Mouse (Mus musculus) urinary bladder, adult 18-20 months (tissue): Measurements from ENCODE around the gene Vmn2r55.
"Not testable (repeated sequence)": the region's sequence is repeated elsewhere in the genome, so short reads cannot be mapped to it uniquely, and the experiment has no call there.

Experiments
- DNase-seq, 2 experiments: peaks; one replicate each; pipeline ENCODE4 v3.0.0; 2022; ENCODE audit warnings: low spot score in 2 of 2, mixed read lengths in 2 of 2

The Vmn2r55 gene

DNA sequence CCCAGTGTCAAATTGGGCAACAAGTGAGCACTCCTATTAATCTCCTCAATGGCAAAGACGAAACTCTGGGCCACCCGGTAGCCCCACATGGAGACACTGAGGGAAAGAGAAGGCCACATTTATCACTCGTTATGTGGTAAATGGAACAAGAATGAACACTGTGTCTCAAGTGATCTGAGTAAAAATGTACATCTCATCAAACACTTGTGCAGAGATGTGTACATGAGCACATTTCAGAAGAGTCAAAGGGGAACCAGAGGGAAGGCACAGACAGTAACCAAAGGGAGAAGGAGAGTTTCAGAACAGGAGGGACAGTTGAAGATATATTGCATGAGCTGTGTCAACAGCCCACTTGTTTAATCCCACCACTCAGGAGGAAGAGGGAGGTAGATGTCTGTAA lies at the start of gene Vmn2r55:
Vmn2r55 (minus strand) TSS at position 101 of the 400 bp plus-strand sequence.
- not testable (repeated sequence) for DNase-seq

DNA sequence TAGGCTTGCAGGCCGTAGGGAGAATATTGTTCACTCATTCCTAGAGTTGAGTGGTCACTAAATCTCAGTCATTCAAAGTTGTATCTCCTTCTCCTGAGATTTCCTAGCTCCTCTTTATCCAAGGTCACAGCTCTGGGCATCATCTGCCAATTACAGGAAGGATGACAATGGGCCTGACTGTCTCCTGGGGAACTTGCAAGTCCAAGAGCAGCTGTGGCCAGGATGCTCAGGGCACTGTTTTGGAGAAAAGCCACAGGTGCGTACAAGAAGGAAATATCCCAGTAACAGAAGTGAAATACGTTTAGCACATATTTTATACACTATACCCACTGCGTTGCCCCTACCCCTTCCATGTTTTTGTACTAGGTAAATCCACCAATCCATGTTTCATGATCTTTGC lies 44.6 kb downstream of the Vmn2r55 start, which contains the start of gene Vmn2r54:
Vmn2r54 (minus strand) TSS at position 101 of the 400 bp plus-strand sequence.
- not testable (repeated sequence) for DNase-seq

DNA sequence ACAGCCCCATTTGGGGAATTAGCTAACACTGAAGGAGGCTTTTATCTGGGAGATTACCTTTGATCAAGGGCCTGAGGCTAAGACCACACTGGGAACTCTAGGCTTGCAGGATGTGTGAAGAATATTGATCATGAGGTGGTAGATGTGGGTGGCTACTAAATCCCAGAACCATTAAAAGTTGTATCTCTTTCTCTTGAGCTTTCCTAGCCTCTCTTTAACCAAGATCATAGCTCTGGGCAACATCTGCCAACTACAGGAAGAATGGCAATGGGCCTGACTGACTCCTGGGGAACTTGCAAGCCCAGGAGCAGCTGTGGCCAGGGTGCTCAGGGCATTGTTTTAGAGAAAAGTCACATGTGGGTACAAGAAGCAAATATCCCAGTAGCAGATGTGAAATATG lies 76.1 kb downstream of the Vmn2r55 start, which contains the start of gene Vmn2r53:
Vmn2r53 (minus strand) TSS at position 101 of the 400 bp plus-strand sequence.
- no peak for DNase-seq
